Mouse (Mus musculus): ENCODE data around the gene Fads2.

- TF ChIP-seq POLR2A (IDR thresholded peaks at IDR 0.05; ENCODE audit: control insufficient read depth, low read depth, low read length) (no peak), CTCF (IDR thresholded peaks at IDR 0.05; ENCODE audit: control insufficient read depth, insufficient read depth, insufficient replicate concordance, low read depth, low read length) (no peak)
These were observed 88.7 kb downstream of the Fads2 start for GRCm38 (mm10) chr19:10012827-10013278.

All from testis, adult 2 months (tissue).